Mouse (Mus musculus) yolk sac, embryonic 10.5 days (tissue): Measurements from ENCODE around the gene Purb.
A peak's percentile ranks its signal among the peaks of the same experiment; 100 is the strongest.

ENCODE experiments used
- DNase-seq: peaks from one replicate; pipeline ENCODE4 v3.0.0-alpha.2; 2017; ENCODE audit warnings: low spot score

Gene Purb

DNA sequence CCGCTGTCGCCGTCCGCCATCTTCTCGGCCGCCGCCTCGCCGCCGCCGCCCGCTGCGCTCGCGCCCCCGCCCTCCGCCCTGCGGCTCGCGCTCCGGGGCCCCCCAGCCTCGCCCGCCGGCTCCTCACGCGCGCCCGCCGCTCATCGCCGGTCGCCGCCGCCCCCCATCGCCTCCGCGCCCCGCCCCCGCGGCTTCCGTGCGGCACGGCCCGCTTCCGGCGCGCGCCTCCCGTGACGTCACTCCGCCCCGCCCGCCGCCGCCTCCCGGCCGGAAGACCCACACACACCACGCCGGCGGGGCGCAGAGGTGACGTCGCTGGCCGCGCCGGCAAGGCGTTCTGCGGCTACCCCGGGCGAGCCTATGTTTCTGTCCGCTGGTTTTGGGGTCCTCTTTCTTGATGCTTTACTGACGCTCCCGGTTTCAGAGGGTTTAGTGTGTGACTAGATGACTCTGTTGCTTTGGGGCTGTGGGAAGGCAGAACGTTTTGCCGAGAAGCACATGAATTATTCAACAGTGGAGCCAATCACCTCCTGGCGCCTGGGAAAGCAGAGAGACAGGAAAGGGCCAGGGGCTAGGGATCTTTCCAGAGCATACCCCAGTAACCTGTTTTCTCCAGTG lies at the start of gene Purb:
Gene Purb (minus strand): TSS at position 51 of the 618 bp plus-strand sequence.
- peak; percentile 87 for DNase-seq

DNA sequence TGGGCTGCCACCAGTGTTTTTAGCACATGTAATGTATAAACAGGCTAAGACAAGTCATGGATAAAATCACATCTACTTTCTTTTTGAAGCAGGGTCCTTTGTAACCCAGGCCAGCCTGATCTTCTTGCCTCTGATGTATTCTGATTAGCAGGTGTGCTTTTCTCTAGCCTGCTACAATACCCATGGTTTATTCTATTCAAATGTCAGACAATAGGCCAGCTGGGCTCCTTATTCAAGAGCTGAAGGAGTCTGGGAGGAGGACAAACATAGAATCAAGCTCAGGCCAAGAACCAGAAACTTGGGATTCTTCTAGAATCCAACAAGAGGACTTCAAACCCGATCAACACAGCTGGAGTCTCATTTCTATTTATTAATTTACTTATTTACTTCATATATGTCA lies 49.5 kb upstream of the Purb start:
- no peak for DNase-seq

DNA sequence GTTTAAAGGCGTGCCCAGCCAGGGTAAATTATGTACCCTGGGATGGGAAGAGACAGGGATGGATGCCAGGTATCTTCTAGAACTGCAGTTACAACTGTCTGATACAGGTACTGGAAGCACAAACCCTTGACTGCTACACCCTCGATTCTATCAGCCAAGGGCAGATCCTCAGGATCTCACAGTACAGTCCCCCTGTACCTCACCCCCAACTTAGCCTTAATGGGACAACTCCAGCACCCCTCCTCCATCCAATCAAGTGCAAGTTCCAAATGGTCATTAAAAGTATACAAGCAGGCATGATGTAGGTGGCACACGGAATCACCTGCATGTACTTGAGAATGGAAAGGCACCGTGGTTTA lies 49.1 kb upstream of the Purb start:
- DNase-seq = no peak

DNA sequence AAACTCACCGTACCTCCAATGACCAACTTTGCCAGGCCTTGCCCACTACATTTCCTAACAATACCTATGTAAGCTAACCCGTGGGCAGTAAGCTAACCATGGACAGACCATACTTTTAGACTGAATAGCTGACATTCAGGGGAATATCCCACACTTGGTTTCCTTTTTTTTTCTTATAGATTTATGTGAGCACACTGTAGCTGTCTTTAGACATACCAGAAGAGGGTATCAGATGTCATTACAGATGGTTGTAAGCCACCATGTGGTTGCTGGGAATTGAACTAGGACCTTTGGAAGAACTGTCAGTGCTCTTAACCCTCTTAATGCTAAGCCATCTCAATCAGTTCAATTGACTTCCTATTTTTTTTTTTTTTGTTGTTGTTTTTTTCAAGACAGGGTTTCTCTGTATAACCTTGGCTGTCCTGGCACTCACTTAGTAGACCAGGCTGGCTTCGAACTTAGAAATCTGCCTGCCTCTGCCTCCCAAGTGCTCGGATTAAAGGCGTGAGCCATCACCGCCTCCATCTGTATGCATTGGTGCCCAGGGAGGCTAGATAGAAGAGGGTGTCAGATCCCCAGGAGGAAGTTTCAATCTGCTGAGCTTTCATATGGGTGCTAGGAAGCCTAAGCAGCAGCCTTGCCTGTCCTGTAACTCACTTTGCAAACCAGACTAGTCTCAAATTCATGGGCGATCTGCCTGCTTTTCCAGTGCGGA lies 48.6 kb upstream of the Purb start:
- DNase-seq = no peak

DNA sequence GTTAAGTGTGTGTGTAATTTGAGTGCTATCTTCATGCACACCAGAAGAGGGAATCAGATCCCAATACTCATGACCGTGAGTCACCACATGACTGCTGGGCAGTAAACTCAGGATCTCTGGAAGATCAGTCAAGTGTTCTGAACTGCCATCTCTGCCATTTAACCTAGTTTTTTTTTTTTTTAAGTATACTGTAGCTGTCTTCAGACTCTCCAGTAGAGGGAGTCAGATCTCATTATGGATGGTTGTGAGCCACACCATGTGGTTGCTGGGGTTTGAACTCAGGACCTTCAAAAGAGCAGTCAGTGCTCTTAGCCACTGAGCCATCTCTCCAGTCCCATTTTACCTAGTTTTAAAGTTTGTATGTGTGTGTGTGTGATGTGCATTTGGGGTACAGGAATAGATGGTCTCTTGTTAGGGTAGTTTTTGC lies 48.0 kb upstream of the Purb start:
- DNase-seq = no peak

DNA sequence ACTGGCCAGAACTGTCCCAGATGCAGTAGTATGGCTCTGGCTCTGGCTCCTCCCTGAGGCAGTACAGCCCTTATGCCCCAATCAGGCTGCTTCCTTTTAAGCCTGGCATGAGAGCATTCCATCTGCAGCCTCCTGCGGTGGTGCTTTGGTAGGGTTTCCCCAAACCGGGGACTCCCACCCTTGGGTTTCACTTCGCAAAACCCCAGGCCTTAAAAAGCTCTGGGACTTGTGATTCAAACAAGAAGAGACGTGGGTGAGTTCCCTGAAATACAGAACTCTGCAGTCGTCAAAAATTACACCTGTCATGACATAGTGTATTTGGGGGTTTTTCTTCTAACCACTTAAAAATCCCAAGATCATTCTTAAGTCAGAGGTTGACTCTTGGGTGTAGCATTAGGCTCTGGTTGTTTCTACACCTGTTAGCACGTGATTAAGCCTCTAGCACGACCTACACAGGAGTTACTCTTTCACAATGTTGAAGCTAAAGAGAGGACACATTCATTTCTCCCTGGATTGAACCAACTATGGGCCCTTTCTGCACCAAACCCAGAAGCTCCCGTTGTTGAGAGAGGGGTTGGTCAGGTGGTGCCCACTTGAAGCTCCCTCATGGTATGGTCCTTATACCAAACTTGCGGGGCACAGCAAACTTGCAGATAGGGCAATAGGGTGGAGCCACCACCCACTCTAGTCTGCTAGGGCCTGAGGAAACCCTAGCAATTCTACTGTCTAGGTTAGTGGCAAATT lies 47.2 kb upstream of the Purb start:
- no peak for DNase-seq

DNA sequence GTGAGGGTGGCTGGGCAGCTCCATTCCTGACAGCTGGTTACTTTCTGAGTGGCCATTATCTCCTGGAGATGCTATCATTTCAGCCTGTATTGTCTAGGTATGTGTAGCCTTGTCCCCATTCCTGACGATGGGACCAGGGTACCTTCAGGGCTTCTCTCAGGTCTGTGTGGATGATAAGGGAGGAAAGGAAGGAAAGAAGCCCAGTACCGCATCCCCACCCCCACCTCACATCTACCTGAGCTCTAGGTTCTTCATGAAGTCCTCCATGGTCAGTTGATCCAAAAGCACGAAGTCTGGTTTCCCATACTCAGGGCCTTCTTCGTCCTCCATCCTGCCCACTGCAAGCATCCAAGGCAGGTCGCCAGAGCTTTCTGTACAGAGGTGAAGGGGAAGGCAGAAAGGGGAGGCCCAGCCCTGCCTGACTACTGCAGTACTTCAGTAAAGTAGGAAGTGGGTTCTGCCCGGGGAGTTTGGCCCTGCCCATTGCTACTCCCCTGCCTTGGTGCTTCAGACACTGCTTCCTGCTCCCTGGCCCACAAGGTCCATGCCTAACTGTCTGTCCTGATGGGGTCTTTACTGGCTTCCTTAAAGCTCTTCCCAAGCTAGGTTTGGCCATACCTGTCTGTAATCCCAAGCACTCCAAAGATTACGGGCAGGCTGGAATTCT lies 44.9 kb upstream of the Purb start, which contains the start of gene Myo1g:
Gene Myo1g (minus strand): TSS at position 459 of the 667 bp plus-strand sequence.
- no peak for DNase-seq

DNA sequence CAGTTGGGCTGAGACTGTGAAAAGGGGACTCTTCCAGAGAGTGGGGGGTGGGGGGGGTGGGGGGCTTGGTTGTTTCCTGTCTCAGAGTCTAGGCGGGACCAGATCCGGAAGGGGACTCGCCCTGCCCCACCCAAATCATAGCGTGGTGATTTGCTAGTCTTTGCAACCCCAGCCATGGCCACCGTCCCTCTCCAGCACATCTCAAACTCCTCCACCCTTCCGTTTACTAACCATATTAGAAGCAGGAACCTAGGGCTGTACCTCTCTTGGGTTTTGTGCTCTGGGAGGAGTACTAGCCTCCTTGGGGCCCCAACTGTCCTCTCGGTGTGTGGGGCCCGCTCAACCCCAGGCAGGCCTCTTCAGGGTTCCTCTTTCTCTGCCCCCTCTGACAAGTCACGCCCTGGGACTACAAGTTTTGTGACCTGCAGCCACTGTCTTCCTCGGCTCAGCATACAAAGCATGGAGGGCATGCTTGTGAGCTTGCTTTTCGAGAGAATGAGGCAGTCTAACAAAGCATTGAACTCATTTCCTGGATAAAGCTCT lies 43.8 kb upstream of the Purb start:
- DNase-seq = no peak

GRCm38 (mm10) chr11:6514837-6515236 lies 39.1 kb upstream of the Purb start:
- DNase-seq = no peak

GRCm38 (mm10) chr11:6508269-6508876 lies 32.7 kb upstream of the Purb start:
- no peak for DNase-seq

DNA sequence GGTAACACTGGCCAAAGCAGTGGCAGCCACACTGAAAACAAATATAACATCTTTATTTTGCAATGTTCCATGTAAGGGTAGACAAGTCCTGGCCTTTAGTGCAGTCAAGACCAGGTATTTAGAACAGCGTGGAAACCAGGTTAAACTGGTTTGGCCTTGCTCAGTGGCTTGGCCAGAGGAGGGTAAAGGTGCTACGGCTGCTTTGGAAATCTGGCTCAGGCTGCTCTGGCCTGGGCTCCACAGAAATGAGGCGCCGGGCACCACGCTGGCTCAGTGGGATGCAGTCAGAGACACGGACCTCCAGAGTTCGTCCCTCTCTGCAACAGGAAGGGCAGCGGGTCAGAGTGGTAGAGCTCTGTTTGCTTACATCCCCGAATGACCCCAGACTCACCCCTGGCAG lies 30.8 kb upstream of the Purb start:
- no peak for DNase-seq

GRCm38 (mm10) chr11:6504689-6505088 lies 29.0 kb upstream of the Purb start:
- DNase-seq = peak; percentile 48

DNA sequence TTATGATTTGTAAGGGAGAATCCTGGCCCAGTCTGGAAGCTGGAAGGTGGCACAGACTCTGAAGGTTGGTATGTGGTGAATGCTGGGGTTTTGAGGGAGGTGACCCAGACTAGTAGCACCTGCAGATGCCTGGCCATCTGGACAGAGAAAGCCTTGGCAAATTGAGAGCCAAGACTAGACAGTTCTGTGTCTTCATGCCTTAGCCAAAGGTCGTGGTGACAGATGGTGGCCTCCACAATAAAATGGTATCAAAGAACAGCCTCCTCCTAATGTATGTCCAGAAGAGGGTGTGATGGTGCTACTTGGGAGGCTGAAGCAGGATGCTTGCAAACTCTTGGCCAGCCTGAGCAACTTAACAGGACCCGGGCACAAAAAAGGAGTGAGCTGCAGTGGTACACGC lies 28.5 kb upstream of the Purb start:
- DNase-seq = no peak

DNA sequence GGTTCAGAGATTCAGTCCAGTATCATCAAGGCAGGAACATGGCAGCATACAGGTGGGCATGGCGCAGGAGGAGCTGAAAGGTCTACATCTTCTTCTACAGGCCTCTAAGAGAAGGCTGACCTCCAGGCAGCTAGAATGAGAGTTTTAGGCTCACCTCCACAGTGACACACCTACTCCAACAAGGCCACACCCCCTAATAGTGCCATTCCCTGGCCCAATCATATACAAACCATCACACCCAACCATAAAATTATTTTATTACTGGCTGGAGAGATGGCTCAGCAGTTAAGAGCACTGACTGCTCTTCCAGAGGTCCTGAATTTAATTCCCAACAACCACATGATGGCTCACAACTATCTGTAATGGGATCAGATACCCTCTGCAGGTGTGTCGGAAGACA lies 26.8 kb upstream of the Purb start:
- no peak for DNase-seq

- no peak for DNase-seq
These were observed 21.7 kb upstream of the Purb start for GRCm38 (mm10) chr11:6497311-6497948.

DNA sequence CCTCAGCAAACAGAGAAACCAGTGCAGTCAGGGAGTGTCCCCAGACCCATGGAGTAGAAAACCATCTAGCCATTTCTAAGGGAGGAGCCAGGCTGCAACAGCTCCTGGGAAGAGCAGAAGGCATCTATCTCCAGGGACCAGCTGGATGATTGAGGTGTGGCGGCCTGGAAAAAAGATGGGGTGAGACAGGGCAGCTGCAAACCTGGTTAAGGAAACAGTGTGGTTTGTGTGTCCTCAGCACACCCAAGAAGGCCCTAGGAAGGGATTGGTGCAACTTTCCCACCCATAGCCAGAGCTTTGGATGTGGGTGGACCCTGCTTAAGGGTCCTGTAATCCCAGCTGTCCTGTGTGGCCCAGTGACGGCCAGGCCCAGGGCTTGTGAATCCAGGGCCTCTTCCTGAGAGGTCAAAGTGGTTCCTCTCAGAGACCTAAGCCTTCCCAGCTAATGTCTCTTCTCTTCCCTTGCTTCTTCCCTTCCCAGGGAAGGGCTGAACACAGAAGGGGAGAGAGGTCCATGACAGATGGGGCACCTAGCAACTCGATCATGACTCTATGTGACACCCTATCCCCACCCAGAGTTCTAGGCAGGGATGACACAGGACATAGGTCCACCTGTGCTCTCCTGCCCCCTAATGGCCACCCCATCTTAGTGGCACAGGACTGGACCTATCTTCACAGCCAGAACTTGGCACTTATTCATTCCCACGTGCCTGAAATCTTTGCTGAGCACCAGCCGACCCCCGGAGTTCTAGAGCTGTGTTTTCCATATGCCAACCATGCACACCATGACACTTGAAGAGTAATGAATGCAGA lies 14.2 kb upstream of the Purb start:
- no peak for DNase-seq

GRCm38 (mm10) chr11:6489257-6489656 lies 13.5 kb upstream of the Purb start:
- no peak for DNase-seq

DNA sequence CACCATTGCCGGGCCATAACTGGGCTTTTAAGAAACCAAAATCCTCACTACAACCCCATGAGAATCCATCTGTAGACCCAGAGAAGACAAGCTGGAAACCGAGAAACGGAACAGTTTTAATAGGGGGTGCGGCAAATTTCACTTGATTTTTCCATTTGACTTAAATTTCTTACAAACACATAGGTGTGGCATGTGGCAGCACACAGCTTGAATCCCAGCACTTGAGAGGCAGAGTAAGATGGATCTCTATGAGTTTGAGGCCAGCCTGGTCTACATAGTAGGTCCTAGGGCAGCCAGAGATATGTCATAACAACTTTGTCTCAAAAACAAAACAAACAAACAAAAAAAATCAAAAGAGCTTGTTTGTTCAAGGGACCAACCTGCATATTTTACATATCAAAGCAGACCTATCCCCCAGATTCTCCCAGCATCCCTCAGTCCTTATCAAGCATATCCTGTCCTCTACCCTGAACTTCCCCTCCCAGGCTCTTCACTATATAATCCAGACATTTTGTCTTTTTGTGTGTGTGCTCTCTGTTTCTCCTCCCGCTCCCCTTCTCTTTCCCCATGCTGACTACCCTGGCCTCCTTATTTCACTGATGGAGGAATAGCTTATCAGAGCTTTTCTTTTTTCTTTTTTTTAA lies 12.4 kb upstream of the Purb start:
- DNase-seq = no peak

DNA sequence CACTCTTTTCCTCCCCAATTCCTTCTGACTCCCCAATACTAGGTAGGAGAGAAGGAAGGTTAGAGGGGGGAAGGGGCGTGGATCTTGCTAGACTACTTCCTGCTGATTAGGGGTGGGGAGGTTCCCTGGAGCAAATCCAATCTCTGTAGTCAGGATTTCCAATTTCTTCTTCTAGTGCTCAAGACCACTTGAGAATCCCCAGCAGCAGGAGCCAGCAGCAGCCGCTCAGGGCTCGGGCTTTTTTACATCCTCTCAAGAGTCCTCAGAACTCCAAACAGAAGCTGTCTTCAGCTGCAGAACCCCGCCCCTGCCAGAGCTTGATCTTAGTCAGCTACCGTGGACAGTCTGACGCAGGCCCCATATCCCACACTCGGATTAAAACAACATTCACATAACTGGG lies 11.8 kb upstream of the Purb start:
- no peak for DNase-seq

GRCm38 (mm10) chr11:6486916-6487315 lies 11.2 kb upstream of the Purb start:
- no peak for DNase-seq
